Mouse (Mus musculus) frontal cortex, postnatal 36 days (tissue): ENCODE results near the gene 4933417A18Rik.
A peak's percentile ranks its signal among the peaks of the same experiment; 100 is the strongest.
"Not testable (repeated sequence)": the region's sequence is repeated elsewhere in the genome, so short reads cannot be mapped to it uniquely, and the experiment has no call there.

Experiments
- DNase-seq, 2 experiments: peaks; one replicate each; pipeline ENCODE4 v3.0.0; 2022; ENCODE audit warnings: low spot score in 2 of 2

4933417A18Rik gene

GRCm38 (mm10) chr13:34973770-34974169, 49.6 kb downstream of the 4933417A18Rik start:
- DNase-seq, result no peak

- no peak for DNase-seq
Observed at GRCm38 (mm10) chr13:34976116-34976515, 51.9 kb downstream of the 4933417A18Rik start.

- DNase-seq, result no peak
Observed at GRCm38 (mm10) chr13:34977410-34977809, 53.2 kb downstream of the 4933417A18Rik start.

GRCm38 (mm10) chr13:34978635-34979034, 54.4 kb downstream of the 4933417A18Rik start:
- not testable (repeated sequence) for DNase-seq

GRCm38 (mm10) chr13:34983479-34983878, 59.3 kb downstream of the 4933417A18Rik start:
- DNase-seq, result not testable (repeated sequence)

GRCm38 (mm10) chr13:34991581-34992273, 67.5 kb downstream of the 4933417A18Rik start:
- DNase-seq, result no peak

- no peak for DNase-seq
Observed at GRCm38 (mm10) chr13:34993085-34993484, 68.9 kb downstream of the 4933417A18Rik start.

- no peak for DNase-seq
Observed at GRCm38 (mm10) chr13:34993595-34993982, 69.4 kb downstream of the 4933417A18Rik start.

GRCm38 (mm10) chr13:34993983-34994811, 70.0 kb downstream of the 4933417A18Rik start:
- peak; percentile 81 to 85 for DNase-seq

GRCm38 (mm10) chr13:34995925-34996324, 71.7 kb downstream of the 4933417A18Rik start:
- DNase-seq, result no peak
